Mouse (Mus musculus) heart, embryonic 15.5 days (tissue): ENCODE results near the gene Igfbp2. TPM values are rescaled to one million over a fixed set of nuclear protein-coding genes. Genes with fewer than 3 reads are reported as not detected.

Experiments
- ATAC-seq: fragments of 200-750 bp; cut with Nextera tagmentation; replicated peaks from 2 replicates; pipeline ENCODE4 v1.8.0; 2017; ENCODE audit warnings: low read depth, moderate TSS enrichment; ENCODE audit not compliant: insufficient number of reproducible peaks, insufficient read depth, low FRiP score
- H3K27ac ChIP-seq: fragments of 300-500 bp; sonication (generic); 2 replicates; pipeline ENCODE4 v1.5.1; 2015; ENCODE audit warnings: mild to moderate bottlenecking, inconsistent platforms
- H3K27me3 ChIP-seq: fragments of 300-500 bp; sonication (generic); 2 replicates; pipeline ENCODE4 v1.6.1; 2015; ENCODE audit warnings: inconsistent platforms
- H3K36me3 ChIP-seq: fragments of 300-500 bp; sonication (generic); 2 replicates; pipeline ENCODE4 v1.6.1; 2015; ENCODE audit warnings: mild to moderate bottlenecking, inconsistent platforms
- H3K4me1 ChIP-seq: fragments of 300-500 bp; sonication (generic); replicated peaks from 2 replicates; pipeline ENCODE4 v1.6.1; 2015; ENCODE audit warnings: inconsistent platforms
- H3K4me2 ChIP-seq: fragments of 300-500 bp; sonication (generic); 2 replicates; pipeline ENCODE4 v1.6.1; 2015; ENCODE audit warnings: inconsistent platforms, mild to moderate bottlenecking, moderate library complexity
- H3K4me3 ChIP-seq: fragments of 300-500 bp; sonication (generic); 2 replicates; pipeline ENCODE4 v1.5.1; 2015; ENCODE audit warnings: mild to moderate bottlenecking, inconsistent platforms
- H3K9ac ChIP-seq: fragments of 300-500 bp; sonication (generic); 2 replicates; pipeline ENCODE4 v1.6.1; 2015; ENCODE audit warnings: mild to moderate bottlenecking, inconsistent platforms
- H3K9me3 ChIP-seq: fragments of 300-500 bp; sonication (generic); replicated peaks from 2 replicates; pipeline ENCODE4 v1.6.1; 2016; ENCODE audit warnings: inconsistent platforms
- WGBS: fragments of 180-500 bp; shearing (Covaris S2); methylation state at CpG from one replicate; pipeline ENCODE4 v1.1.7; 2015; ENCODE audit warnings: mixed read lengths; 5-methylcytosine and 5-hydroxymethylcytosine counted together
- polyA plus RNA-seq: library from polyadenylated mRNA; unstranded; fragments of >200 nt; fragmentation: Nextera tagmentation; extraction: Ambion mirVana; gene quantifications from 2 replicates; pipeline ENCODE4 v1.2.1, GENCODE M21; 2015

Igfbp2 gene
- polyA plus RNA-seq, 1 experiment from 2014 or later, result 44.4 TPM

- Histone ChIP-seq H3K9me3 (no peaks in the 10 kb centered on the region), H3K27ac (no peak overlapping the region), H3K4me3 (no peak overlapping the region), H3K4me2 (no peak overlapping the region), H3K9ac (no peak overlapping the region), H3K27me3 (no peaks in the 10 kb centered on the region), H3K36me3 (peaks cover 22% of the 10 kb centered on the region), H3K4me1 (no peaks in the 10 kb centered on the region)
- no peak for ATAC-seq
- WGBS, result 68% methylated on average over 19 of the region's 19 CpGs
These were observed 32.1 kb downstream of the Igfbp2 start for GRCm38 (mm10) chr1:72856209-72856909.

- H3K27ac ChIP-seq, result no peak overlapping the region
- H3K27me3 ChIP-seq, result no peaks in the 10 kb centered on the region
- no peak for ATAC-seq
- no peak overlapping the region for H3K4me2 ChIP-seq
- H3K9ac ChIP-seq, result no peak overlapping the region
- no peak overlapping the region for H3K4me3 ChIP-seq
- H3K9me3 ChIP-seq, result no peaks in the 10 kb centered on the region
- 78% methylated on average over 7 of the region's 7 CpGs for WGBS
- H3K36me3 ChIP-seq, result peaks cover 28% of the 10 kb centered on the region
- H3K4me1 ChIP-seq, result no peaks in the 10 kb centered on the region
These were observed 32.8 kb downstream of the Igfbp2 start for GRCm38 (mm10) chr1:72857142-72857541.

GRCm38 (mm10) chr1:72857631-72858030 lies 33.3 kb downstream of the Igfbp2 start:
- Histone ChIP-seq H3K27ac (no peak overlapping the region), H3K36me3 (peaks cover 29% of the 10 kb centered on the region), H3K4me2 (no peak overlapping the region), H3K9ac (no peak overlapping the region), H3K27me3 (no peaks in the 10 kb centered on the region), H3K9me3 (no peaks in the 10 kb centered on the region), H3K4me3 (no peak overlapping the region), H3K4me1 (no peaks in the 10 kb centered on the region)
- ATAC-seq, result no peak
- 69% methylated on average over 5 of the region's 5 CpGs for WGBS

GRCm38 (mm10) chr1:72858286-72858685 lies 34.0 kb downstream of the Igfbp2 start:
- H3K9me3 ChIP-seq, result no peaks in the 10 kb centered on the region
- H3K36me3 ChIP-seq, result peaks cover 34% of the 10 kb centered on the region
- ATAC-seq, result no peak
- H3K4me3 ChIP-seq, result no peak overlapping the region
- no peak overlapping the region for H3K4me2 ChIP-seq
- no peaks in the 10 kb centered on the region for H3K4me1 ChIP-seq
- no peak overlapping the region for H3K9ac ChIP-seq
- no peak overlapping the region for H3K27ac ChIP-seq
- H3K27me3 ChIP-seq, result no peaks in the 10 kb centered on the region
- WGBS, result 86% methylated on average over 9 of the region's 9 CpGs

GRCm38 (mm10) chr1:72858874-72859273 lies 34.6 kb downstream of the Igfbp2 start:
- H3K4me3 ChIP-seq, result no peak overlapping the region
- no peaks in the 10 kb centered on the region for H3K9me3 ChIP-seq
- H3K36me3 ChIP-seq, result peaks cover 36% of the 10 kb centered on the region
- H3K4me1 ChIP-seq, result no peaks in the 10 kb centered on the region
- H3K27me3 ChIP-seq, result no peaks in the 10 kb centered on the region
- H3K4me2 ChIP-seq, result no peak overlapping the region
- ATAC-seq, result no peak
- H3K9ac ChIP-seq, result no peak overlapping the region
- WGBS, result 77% methylated on average over 5 of the region's 5 CpGs
- H3K27ac ChIP-seq, result no peak overlapping the region

GRCm38 (mm10) chr1:72859963-72860362 lies 35.7 kb downstream of the Igfbp2 start:
- no peak overlapping the region for H3K9ac ChIP-seq
- H3K4me1 ChIP-seq, result no peaks in the 10 kb centered on the region
- no peak for ATAC-seq
- WGBS, result 82% methylated on average over 9 of the region's 9 CpGs
- no peak overlapping the region for H3K4me3 ChIP-seq
- H3K4me2 ChIP-seq, result no peak overlapping the region
- H3K9me3 ChIP-seq, result no peaks in the 10 kb centered on the region
- no peak overlapping the region for H3K27ac ChIP-seq
- H3K36me3 ChIP-seq, result peaks cover 36% of the 10 kb centered on the region
- H3K27me3 ChIP-seq, result no peaks in the 10 kb centered on the region

- H3K27ac ChIP-seq, result no peak overlapping the region
- no peak overlapping the region for H3K9ac ChIP-seq
- H3K4me3 ChIP-seq, result no peak overlapping the region
- H3K4me2 ChIP-seq, result no peak overlapping the region
- no peaks in the 10 kb centered on the region for H3K9me3 ChIP-seq
- WGBS, result 75% methylated on average over 2 of the region's 2 CpGs
- no peak for ATAC-seq
- H3K36me3 ChIP-seq, result peaks cover 36% of the 10 kb centered on the region
- no peaks in the 10 kb centered on the region for H3K4me1 ChIP-seq
- no peaks in the 10 kb centered on the region for H3K27me3 ChIP-seq
These were observed 36.2 kb downstream of the Igfbp2 start for GRCm38 (mm10) chr1:72860502-72860901.

GRCm38 (mm10) chr1:72861702-72862101 lies 37.4 kb downstream of the Igfbp2 start:
- peaks cover 36% of the 10 kb centered on the region for H3K36me3 ChIP-seq

GRCm38 (mm10) chr1:72862248-72862647 lies 37.9 kb downstream of the Igfbp2 start:
- Histone ChIP-seq H3K9ac (no peak overlapping the region), H3K27ac (no peak overlapping the region), H3K9me3 (no peaks in the 10 kb centered on the region), H3K36me3 (peaks cover 36% of the 10 kb centered on the region), H3K4me1 (peaks cover 7% of the 10 kb centered on the region), H3K27me3 (no peaks in the 10 kb centered on the region), H3K4me3 (no peak overlapping the region), H3K4me2 (no peak overlapping the region)
- 81% methylated on average over 21 of the region's 21 CpGs for WGBS
- ATAC-seq, result no peak

More at GRCm38 (mm10) chr1:72861702-72862101, 37.4 kb downstream of the Igfbp2 start:
- peaks cover 3% of the 10 kb centered on the region for H3K4me1 ChIP-seq
- no peak overlapping the region for H3K4me3 ChIP-seq
- WGBS, result 68% methylated on average over 2 of the region's 2 CpGs
- no peak for ATAC-seq
- no peak overlapping the region for H3K27ac ChIP-seq
- H3K27me3 ChIP-seq, result no peaks in the 10 kb centered on the region
- no peak overlapping the region for H3K9ac ChIP-seq
- H3K4me2 ChIP-seq, result no peak overlapping the region
- H3K9me3 ChIP-seq, result no peaks in the 10 kb centered on the region

GRCm38 (mm10) chr1:72863692-72864091 lies 39.4 kb downstream of the Igfbp2 start:
- H3K27me3 ChIP-seq, result no peaks in the 10 kb centered on the region
- H3K9ac ChIP-seq, result no peak overlapping the region
- no peak overlapping the region for H3K4me3 ChIP-seq
- WGBS, result 85% methylated on average over 8 of the region's 8 CpGs
- no peak overlapping the region for H3K4me2 ChIP-seq
- H3K4me1 ChIP-seq, result peaks cover 15% of the 10 kb centered on the region
- no peaks in the 10 kb centered on the region for H3K9me3 ChIP-seq
- peaks cover 32% of the 10 kb centered on the region for H3K36me3 ChIP-seq
- no peak for ATAC-seq
- H3K27ac ChIP-seq, result no peak overlapping the region

GRCm38 (mm10) chr1:72864272-72864671 lies 40.0 kb downstream of the Igfbp2 start:
- H3K27ac ChIP-seq, result no peak overlapping the region
- H3K9me3 ChIP-seq, result no peaks in the 10 kb centered on the region
- 70% methylated on average over 3 of the region's 3 CpGs for WGBS
- ATAC-seq, result no peak
- no peaks in the 10 kb centered on the region for H3K27me3 ChIP-seq
- peaks cover 19% of the 10 kb centered on the region for H3K4me1 ChIP-seq
- no peak overlapping the region for H3K4me3 ChIP-seq
- H3K9ac ChIP-seq, result no peak overlapping the region
- H3K36me3 ChIP-seq, result peaks cover 32% of the 10 kb centered on the region
- H3K4me2 ChIP-seq, result no peak overlapping the region

- no peak for ATAC-seq
- H3K4me2 ChIP-seq, result no peak overlapping the region
- H3K4me1 ChIP-seq, result peaks cover 35% of the 10 kb centered on the region
- no peak overlapping the region for H3K4me3 ChIP-seq
- 30% methylated on average over 6 of the region's 6 CpGs for WGBS
- H3K36me3 ChIP-seq, result peaks cover 18% of the 10 kb centered on the region; the same call in 1 of the 2 replicates
- no peaks in the 10 kb centered on the region for H3K9me3 ChIP-seq
- H3K27me3 ChIP-seq, result no peaks in the 10 kb centered on the region
- no peak overlapping the region for H3K9ac ChIP-seq
- H3K27ac ChIP-seq, result no peak overlapping the region
These were observed 41.6 kb downstream of the Igfbp2 start for GRCm38 (mm10) chr1:72865900-72866299.
